Mouse (Mus musculus): ENCODE measurements at regions not wholly inside any gene's neighbourhood (a gene's known extent, or its start where the extent isn't known, plus 50 kb on each side); places are given as distances from the start of the nearest gene placed in this dataset.

DNA sequence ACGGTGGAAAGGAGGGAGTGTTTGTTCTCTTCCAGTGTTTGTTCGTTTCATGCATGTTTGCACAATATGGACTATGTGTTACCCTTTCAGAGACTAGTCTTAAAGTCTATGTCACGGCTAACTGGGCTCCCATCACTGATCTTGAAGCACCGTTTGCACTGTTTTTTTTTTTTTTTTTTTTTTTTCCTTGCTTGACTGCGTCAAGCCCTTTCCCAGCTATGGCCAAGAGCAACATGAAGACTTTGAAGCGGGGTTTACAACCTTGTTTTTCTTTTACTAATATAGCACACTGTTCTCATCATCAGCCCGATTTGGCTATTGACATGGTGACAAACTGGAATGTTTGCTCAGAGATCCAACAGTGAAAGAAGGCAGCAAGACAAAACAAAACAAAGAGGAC is 109.1 kb upstream of the Slc5a12 start:
- no peak overlapping the region for H3K4me3 ChIP-seq (ENCODE audit: control insufficient read depth in 1 of 2, insufficient read depth in 1 of 2, low read depth in 2 of 2, low read length in 2 of 2)
- no peak for DNase-seq (ENCODE audit: low read depth, low spot score)
- H3K79me2 ChIP-seq (ENCODE audit: control insufficient read depth, insufficient read depth, low read length, poor library complexity) = no peaks in the 10 kb centered on the region
- TF ChIP-seq MXI1 (IDR thresholded peaks at IDR 0.05; ENCODE audit: low read depth, low read length) (no peak), ZNF384 (IDR thresholded peaks at IDR 0.05; ENCODE audit: low read depth, low read length) (peak; percentile 20; the same call in 1 of the 2 replicates)
- no peak overlapping the region for H3K27ac ChIP-seq (ENCODE audit: control insufficient read depth, low read depth, low read length)
- no peaks in the 10 kb centered on the region for H3K36me3 ChIP-seq (ENCODE audit: control insufficient read depth in 1 of 2, insufficient read depth in 2 of 2, low read length in 2 of 2)
- no peaks in the 10 kb centered on the region for H3K27me3 ChIP-seq (ENCODE audit: control insufficient read depth in 1 of 2, insufficient read depth in 2 of 2, low read length in 2 of 2)
- H3K4me1 ChIP-seq (ENCODE audit: control insufficient read depth in 1 of 2, insufficient read depth in 2 of 2, low read length in 2 of 2) = no peaks in the 10 kb centered on the region
- H3K9me3 ChIP-seq (replicated peaks; ENCODE audit: insufficient read depth, low read length) = no peaks in the 10 kb centered on the region
- H3K9ac ChIP-seq (ENCODE audit: control insufficient read depth, low read depth, low read length, poor library complexity, severe bottlenecking) = no peak overlapping the region

- no peaks in the 10 kb centered on the region for H3K27me3 ChIP-seq (ENCODE audit: control insufficient read depth in 1 of 2, insufficient read depth in 2 of 2, low read length in 2 of 2)
- no peak for TF ChIP-seq NRF1 (IDR thresholded peaks at IDR 0.05; ENCODE audit: insufficient read depth, low read depth, low read length, poor library complexity, severe bottlenecking)
- no peak for TF ChIP-seq RAD21 (IDR thresholded peaks at IDR 0.05; ENCODE audit: low read depth, low read length)
- no peak for TF ChIP-seq SMC3 (IDR thresholded peaks at IDR 0.05; ENCODE audit: low read depth, low read length)
- no peak for TF ChIP-seq GABPA (IDR thresholded peaks at IDR 0.05; ENCODE audit: low read depth, low read length)
- TF ChIP-seq MAX (IDR thresholded peaks at IDR 0.05; ENCODE audit: low read length) = no peak
- TF ChIP-seq GATA1 (IDR thresholded peaks at IDR 0.05; ENCODE audit: low read depth, low read length) = no peak
- no peak for TF ChIP-seq SIN3A (IDR thresholded peaks at IDR 0.05; ENCODE audit: low read length)
- TF ChIP-seq TCF12 (IDR thresholded peaks at IDR 0.05; ENCODE audit: low read depth, low read length) = no peak
- no peak for TF ChIP-seq MAZ (IDR thresholded peaks at IDR 0.05; ENCODE audit: low read depth, low read length)
- TF ChIP-seq POLR2A (IDR thresholded peaks at IDR 0.05; ENCODE audit: control insufficient read depth in 1 of 2, insufficient read depth in 1 of 2, low read depth in 1 of 2, low read length in 2 of 2, poor library complexity in 1 of 2) = no peak
- no peak for TF ChIP-seq BHLHE40 (IDR thresholded peaks at IDR 0.05; ENCODE audit: borderline replicate concordance, low read depth, low read length)
- TF ChIP-seq JUND (IDR thresholded peaks at IDR 0.05; ENCODE audit: low read depth, low read length) = no peak
- H3K79me2 ChIP-seq (ENCODE audit: control insufficient read depth, insufficient read depth, low read length, poor library complexity) = no peaks in the 10 kb centered on the region
- no peak overlapping the region for H3K9ac ChIP-seq (ENCODE audit: control insufficient read depth, low read depth, low read length, poor library complexity, severe bottlenecking)
- no peak for DNase-seq (ENCODE audit: low read depth, low spot score)
- H3K9me3 ChIP-seq (replicated peaks; ENCODE audit: insufficient read depth, low read length) = no peaks in the 10 kb centered on the region
- H3K4me1 ChIP-seq (ENCODE audit: control insufficient read depth in 1 of 2, insufficient read depth in 2 of 2, low read length in 2 of 2) = no peaks in the 10 kb centered on the region
- no peak overlapping the region for H3K4me3 ChIP-seq (ENCODE audit: control insufficient read depth in 1 of 2, insufficient read depth in 1 of 2, low read depth in 2 of 2, low read length in 2 of 2)
- H3K36me3 ChIP-seq (ENCODE audit: control insufficient read depth in 1 of 2, insufficient read depth in 2 of 2, low read length in 2 of 2) = no peaks in the 10 kb centered on the region
- H3K27ac ChIP-seq (ENCODE audit: control insufficient read depth, low read depth, low read length) = no peak overlapping the region
Measured at GRCm38 (mm10) chr2:110501786-110502185, 95.3 kb upstream of the Slc5a12 start.

DNA sequence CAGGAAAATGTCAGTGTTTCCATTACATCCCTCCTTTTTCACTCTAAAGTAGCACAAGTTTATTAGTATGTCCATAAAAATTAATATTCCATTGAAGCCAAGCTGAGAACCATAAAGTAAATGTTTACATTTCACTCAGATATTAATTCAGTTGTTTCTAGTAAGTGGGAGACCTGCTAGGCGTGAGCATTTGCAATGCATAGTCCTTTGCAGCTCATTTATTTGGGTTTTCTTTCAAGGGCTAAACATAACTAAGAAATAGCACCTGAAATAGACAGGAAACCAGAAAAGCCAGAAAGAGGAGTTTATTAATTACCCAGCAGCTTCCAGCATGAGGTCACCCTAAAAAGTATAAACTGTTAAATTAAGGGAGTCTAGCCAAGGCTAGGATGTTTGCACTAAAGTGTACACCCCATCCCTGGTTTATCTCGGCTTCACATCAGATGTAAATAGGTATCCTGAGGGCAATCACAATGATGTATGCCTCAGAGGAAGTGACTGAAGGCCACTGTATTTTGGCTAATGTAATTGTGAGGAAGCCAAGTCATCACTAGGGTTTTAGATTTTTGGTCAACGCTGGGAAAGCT is 88.8 kb upstream of the Slc5a12 start:
- no peak for TF ChIP-seq NELFE (IDR thresholded peaks at IDR 0.05; ENCODE audit: low read depth, low read length)
- no peak for TF ChIP-seq RAD21 (IDR thresholded peaks at IDR 0.05; ENCODE audit: low read depth, low read length)
- TF ChIP-seq MEF2A (IDR thresholded peaks at IDR 0.05; ENCODE audit: extremely low read depth, insufficient replicate concordance, low read depth, low read length, poor library complexity, severe bottlenecking) = no peak
- no peak for TF ChIP-seq NRF1 (IDR thresholded peaks at IDR 0.05; ENCODE audit: insufficient read depth, low read depth, low read length, poor library complexity, severe bottlenecking)
- no peak for TF ChIP-seq BHLHE40 (IDR thresholded peaks at IDR 0.05; ENCODE audit: borderline replicate concordance, low read depth, low read length)
- TF ChIP-seq JUND (IDR thresholded peaks at IDR 0.05; ENCODE audit: low read depth, low read length) = no peak
- no peak for TF ChIP-seq ETS1 (IDR thresholded peaks at IDR 0.05; ENCODE audit: low read depth, low read length)
- TF ChIP-seq ZKSCAN1 (IDR thresholded peaks at IDR 0.05; ENCODE audit: low read depth, low read length) = no peak
- no peak for TF ChIP-seq MAFK (IDR thresholded peaks at IDR 0.05; ENCODE audit: borderline replicate concordance, low read depth, low read length)
- TF ChIP-seq GABPA (IDR thresholded peaks at IDR 0.05; ENCODE audit: low read depth, low read length) = no peak
- TF ChIP-seq POLR2AphosphoS5 (IDR thresholded peaks at IDR 0.05; ENCODE audit: borderline replicate concordance, low read depth, low read length) = no peak
- no peak for TF ChIP-seq EP300 (IDR thresholded peaks at IDR 0.05; ENCODE audit: low read depth in 1 of 2, low read length in 2 of 2)
- no peak for TF ChIP-seq UBTF (IDR thresholded peaks at IDR 0.05; ENCODE audit: borderline replicate concordance, insufficient read depth, low read depth, low read length)
- no peak for TF ChIP-seq MAZ (IDR thresholded peaks at IDR 0.05; ENCODE audit: low read depth, low read length)
- TF ChIP-seq TBP (IDR thresholded peaks at IDR 0.05; ENCODE audit: low read depth, low read length) = no peak
- TF ChIP-seq TCF12 (IDR thresholded peaks at IDR 0.05; ENCODE audit: low read depth, low read length) = no peak
- TF ChIP-seq USF2 (IDR thresholded peaks at IDR 0.05; ENCODE audit: borderline replicate concordance in 1 of 2, insufficient read depth in 1 of 2, low read depth in 1 of 2, low read length in 2 of 2) = no peak
- H3K9me3 ChIP-seq (replicated peaks; ENCODE audit: insufficient read depth, low read length) = no peaks in the 10 kb centered on the region
- DNase-seq (ENCODE audit: low read depth, low spot score) = no peak

More for the DNA sequence above, 88.8 kb upstream of the Slc5a12 start:
- no peak overlapping the region for H3K27ac ChIP-seq (ENCODE audit: control insufficient read depth, low read depth, low read length)
- H3K4me1 ChIP-seq (ENCODE audit: control insufficient read depth in 1 of 2, insufficient read depth in 2 of 2, low read length in 2 of 2) = no peaks in the 10 kb centered on the region
- no peak overlapping the region for H3K4me3 ChIP-seq (ENCODE audit: control insufficient read depth in 1 of 2, insufficient read depth in 1 of 2, low read depth in 2 of 2, low read length in 2 of 2)
- H3K36me3 ChIP-seq (ENCODE audit: control insufficient read depth in 1 of 2, insufficient read depth in 2 of 2, low read length in 2 of 2) = no peaks in the 10 kb centered on the region
- no peaks in the 10 kb centered on the region for H3K27me3 ChIP-seq (ENCODE audit: control insufficient read depth in 1 of 2, insufficient read depth in 2 of 2, low read length in 2 of 2)
- no peak overlapping the region for H3K9ac ChIP-seq (ENCODE audit: control insufficient read depth, low read depth, low read length, poor library complexity, severe bottlenecking)
- no peaks in the 10 kb centered on the region for H3K79me2 ChIP-seq (ENCODE audit: control insufficient read depth, insufficient read depth, low read length, poor library complexity)
